Mouse (Mus musculus) lung, postnatal 25 days (tissue): ENCODE measurements at regions not wholly inside any gene's neighbourhood (a gene's known extent, or its start where the extent isn't known, plus 50 kb on each side); places are given as distances from the start of the nearest gene placed in this dataset.

Source experiments
- DNase-seq: peaks from one replicate; pipeline ENCODE4 v3.0.0; 2022; ENCODE audit warnings: low spot score

DNA sequence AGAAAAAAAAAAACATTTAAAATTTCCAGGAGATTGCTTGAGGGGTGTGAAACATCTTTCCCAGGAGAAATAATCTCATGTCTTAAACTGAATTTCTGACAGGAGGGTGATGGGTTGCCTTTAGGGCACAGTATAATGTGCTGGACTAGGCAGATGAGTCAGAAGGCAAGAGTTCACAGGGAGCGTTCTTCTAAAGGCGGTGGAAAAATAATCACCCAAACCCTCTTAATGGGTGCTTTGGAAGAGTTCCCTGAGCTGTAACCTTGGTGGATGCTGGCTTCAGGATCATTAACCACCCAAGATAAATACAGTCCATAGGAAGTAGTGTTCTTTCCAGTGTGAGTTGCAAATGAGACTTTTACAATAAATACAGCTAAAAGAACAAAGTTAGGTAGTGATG is 378.8 kb downstream of the Fam198b start:
- DNase-seq, result no peak

DNA sequence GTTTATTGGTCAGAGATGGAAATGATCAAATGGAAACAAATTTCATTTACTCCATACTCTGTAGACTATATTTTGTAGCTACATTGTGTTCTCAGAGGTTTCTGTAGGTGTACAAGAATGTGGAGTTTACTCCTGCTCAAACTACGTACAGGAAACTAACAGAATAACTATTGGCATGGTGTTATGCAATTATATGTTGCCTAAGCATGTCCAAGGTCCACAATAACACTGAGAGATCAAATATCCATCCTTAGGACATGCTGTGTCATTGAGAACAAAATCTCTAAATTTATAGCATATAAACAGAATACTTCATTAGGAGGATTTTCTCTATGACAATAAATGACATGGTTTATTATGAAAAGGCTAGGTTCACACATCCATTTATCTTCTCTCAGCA is 400.3 kb downstream of the Fam198b start:
- no peak for DNase-seq

DNA sequence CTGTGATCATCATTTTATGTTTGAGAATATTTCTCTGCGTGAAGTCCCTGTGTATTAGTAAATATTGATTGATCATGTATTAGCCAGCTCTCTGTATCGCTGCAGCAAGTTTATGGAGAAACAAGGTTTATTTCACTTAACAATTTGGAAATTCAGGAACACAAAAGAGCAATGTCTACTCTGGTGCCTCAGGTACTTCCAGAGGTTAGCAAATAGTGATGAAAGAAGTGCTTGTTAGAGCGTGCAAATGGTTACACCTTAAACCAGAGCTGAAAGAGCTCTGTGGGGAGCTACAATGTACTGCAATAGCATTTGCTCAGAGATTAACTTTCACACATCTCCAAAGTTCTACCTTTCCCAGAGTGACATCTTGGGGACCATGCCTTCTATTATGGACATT is 400.9 kb downstream of the Fam198b start:
- no peak for DNase-seq

DNA sequence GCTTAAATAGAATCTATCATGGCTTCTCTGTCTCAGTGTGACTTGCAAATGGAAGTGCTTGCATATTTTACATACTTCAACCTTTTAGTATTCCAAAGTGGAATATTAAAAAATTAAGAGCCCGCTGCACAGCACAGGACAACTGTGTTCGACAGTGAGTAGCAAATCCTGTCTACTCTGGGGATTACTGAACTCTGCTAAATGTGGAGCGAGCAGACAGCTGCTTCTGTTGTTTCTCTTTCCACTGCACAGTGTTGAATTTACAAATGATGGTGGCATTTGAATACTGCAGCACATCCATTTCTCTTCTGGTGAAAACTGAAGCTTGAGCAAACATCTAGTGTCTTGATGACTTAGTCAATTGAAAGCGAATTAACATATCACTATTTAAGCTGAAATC is 409.2 kb downstream of the Fam198b start:
- DNase-seq, result no peak

DNA sequence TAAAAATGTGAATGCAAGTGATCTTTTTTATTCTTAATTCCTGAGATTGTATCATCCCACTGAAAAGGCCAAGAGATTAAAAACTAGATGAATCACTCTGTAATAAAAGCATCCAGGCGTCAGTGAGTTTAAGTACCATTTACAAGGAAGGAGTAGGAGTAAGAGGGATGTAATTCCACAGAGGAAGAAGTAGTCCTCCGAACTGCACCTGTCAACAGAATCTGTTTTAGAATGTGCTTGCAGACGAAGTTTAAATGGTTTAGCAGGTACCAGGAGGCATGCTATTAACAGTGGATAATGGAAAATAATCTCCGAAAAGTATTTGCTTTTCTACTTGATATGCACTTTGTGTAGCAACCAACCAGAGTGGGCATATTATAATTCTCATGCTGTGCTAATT is 423.3 kb downstream of the Fam198b start:
- DNase-seq, result no peak

DNA sequence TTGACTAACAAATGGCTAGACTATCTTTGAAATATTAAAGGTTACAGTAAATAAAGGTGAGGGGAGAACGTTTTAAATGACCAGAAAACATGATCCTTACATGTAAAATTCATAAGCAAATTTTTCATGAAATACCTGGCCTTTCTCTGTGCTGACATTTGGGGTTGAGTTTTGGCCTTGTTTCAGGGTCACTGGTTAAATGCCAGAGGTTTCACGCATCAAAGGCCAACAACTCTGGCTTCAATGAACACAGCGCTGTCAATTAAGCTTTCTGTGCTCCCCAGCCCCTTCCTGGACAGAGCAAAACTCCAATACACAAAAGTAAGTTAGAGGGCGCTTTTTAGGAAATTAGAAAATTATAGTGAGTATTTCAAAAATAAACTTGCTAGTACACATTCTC is 425.6 kb downstream of the Fam198b start:
- DNase-seq, result no peak

DNA sequence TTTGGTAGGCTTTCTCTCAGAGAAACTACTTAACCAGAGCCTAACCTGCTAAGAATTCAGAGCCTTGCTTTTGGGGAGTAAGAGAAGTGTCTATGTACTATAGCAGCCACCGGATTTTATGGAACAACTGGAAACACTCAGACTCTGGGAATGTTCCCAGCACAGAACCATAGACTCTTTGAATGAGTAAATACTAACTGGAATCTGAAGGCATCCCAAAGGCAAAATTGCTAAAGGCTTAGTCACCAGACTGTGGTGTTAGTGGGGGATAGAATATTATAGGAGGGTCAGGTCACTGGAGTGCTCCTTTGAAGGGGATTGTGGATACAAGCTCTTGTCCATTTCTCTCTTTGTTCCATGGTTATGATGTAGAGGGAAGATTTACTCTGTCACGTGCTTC is 427.4 kb downstream of the Fam198b start:
- DNase-seq, result no peak

DNA sequence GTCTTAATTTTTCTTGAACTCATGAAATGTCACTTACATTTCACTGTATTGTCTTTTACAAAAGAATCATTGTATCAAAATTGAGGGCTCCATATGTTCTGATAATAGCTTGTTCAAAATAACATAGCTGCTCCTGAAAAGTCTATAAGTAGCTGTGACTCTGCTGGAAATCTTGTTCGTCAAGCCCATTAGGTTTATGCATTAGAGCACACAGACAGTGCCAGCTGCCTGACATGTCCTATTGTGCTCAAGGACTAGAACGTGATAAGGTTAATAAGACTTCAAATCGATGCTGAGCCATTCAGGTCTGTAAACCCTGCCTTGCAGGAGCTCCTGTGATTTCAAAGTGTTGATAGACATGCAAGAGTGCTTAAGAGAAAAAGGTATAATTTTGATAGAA is 438.0 kb downstream of the Fam198b start:
- no peak for DNase-seq

DNA sequence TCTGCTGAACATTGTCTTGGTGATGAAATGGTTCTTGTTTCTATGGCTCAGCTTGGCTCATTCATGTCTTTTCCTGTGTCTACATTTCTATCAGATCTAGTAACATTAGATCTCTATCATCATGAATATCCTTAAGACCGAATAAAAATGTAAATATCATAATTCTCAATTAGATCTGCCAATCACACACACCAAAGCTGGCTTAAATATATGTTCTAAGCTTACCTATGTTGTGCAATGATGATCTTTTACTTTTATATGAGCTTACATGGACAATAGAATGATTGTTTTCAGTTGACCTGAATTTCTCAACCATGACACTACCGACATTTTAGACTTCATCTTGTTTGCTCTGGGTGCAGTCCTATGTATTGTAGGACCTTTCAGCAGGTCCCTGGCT is 440.4 kb downstream of the Fam198b start:
- DNase-seq, result no peak

DNA sequence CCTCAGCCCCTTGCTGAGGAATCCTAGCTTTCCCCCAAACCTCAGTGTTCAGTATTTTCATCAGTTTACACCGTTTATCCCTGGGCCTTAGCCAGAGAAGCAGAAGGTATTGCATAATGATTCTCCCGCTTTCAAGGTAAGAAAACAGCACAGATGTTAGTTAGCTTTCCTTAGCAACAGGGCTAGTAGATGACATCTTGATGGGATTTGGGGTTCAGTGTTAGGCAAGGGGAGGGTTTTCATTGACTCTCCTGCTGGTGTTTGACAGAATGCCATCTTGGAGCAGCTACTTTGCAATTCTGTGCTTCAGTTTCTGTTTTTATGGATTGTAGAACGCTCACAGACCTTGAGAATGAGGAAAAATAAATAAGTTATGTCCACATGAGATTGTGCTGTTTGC is 447.4 kb downstream of the Fam198b start:
- no peak for DNase-seq

DNA sequence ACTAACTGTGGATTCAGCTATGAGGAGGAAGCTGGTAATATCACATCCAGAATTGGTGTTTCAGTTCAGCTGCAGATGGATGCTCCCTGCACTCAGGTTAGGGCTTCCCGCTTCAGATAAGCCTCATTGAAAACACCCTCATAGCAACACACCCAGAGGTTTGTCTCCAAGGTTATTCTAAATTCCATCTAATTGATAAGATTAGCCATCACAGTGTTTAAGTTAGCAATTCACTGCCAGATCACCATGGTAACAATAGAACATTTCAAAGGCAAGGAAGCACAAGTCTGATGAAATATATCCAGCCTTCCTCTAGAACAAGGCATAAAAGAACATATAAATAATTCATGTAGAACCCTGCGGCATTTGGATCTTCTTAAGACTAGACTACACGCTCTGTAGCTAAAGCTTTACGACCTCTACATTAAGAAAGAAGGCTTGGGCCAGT is 450.1 kb downstream of the Fam198b start:
- no peak for DNase-seq

DNA sequence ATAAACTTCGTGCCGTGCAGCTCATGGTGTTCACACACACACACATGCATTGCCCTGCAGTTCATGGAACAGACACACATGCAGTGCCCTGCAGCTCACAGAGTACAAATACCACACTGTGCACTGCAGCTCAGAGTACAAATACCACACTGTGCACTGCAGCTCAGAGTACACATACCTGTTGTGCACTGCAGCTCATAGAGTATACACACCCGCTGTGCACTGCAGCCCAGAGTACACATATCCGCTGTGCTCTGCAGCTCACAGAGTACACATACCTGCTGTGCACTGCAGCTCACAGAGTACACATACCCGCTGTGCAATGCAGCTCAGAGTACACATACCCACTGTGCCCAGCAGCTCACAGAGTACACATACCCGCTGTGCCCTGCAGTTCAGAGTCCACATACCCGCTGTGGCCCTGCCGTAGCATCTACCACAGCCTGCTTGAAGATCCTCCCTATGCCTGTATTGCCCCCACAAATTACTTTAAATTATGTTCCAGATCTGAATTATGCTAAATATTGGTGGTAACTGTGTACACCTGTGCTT is 451.9 kb downstream of the Fam198b start:
- no peak for DNase-seq

DNA sequence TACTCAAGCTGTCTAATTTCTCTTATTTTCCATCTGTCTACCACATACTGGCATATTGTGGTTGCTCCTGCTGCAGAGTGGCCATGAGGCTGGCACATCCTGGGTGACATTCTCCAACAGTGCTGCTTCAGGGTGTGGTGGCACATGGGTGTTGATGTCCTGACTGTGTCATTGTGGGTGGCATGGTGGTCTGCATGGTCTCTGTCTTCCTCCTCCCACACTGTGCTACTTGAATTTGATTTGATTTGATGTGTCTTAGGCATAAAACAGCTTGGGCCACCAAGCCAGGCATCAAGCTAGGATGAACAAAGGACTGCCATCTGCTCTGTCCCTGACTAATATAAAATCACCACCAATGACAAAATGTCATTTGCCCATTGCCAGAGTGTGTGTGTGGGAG is 434.7 kb downstream of the Gria2 start:
- DNase-seq, result no peak

DNA sequence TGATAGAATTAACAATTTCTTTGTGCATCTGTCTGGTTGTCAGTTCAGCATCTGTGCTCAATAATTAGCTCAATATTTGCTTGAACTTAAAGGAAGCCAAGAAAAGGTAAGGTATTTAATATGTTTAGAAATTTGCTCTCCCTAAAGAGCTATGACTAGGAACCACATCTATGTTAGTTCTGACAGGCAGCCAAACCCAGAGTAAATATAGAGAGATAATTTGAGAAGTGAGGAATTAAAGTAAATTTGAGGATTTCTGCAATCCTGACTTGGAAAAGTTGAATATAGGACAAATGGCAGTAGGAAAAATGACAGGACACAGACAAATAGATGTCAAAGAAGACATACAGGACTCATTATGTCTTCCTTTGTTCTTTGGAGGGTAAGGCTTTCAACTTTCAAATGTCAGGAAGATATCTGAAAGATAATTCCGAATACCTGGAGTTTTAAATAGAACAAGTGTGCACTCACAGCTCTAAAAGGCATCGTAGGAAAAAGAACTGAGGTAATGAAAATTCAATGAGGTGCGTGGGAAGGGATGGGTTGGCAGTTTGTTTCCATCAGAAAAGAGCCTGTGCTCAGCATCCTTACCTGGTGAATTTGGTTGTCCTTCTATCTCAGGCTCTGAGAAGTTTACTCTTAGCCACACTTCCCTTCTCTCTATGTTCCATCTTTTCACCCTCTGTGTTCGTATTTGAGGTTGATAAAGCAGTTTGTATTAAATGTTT is 433.3 kb downstream of the Gria2 start:
- DNase-seq, result no peak

DNA sequence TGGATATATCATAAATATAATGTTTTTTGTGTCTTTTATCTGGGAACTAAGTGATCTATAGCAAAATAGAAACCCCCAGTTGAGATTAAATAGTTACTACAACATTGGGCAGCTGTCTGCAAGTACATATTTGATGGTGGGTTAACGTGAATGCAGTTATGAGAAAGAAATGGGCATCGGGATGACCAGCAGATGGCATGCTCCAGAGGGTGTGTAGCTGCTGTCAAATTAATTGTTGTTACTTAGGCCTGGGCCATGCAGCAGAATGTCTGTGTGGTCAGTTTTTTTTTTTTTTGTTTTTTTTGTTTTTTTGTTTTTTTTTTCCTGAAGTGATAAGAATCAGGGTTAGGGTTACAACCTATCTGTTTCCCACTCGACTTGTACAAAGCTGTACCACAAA is 430.2 kb downstream of the Gria2 start:
- DNase-seq, result no peak

DNA sequence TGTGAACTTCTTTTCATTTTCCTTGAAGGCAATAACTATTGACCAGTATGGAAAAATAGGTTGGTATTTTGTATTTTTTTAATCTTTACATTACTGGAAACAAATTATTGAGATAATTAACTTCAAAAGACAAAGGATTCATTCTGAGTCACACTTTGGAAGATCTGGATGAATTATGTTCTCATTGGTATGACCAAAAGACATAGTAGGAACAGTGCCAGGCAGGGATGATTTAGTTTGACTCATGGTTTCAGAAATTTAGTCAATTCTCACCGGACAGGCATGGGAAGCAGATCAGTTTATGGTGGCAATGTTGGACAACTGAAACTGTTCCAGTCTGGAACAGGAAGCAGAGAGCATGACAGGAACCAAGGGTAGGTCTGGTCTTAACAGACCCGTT is 416.6 kb downstream of the Gria2 start:
- no peak for DNase-seq

DNA sequence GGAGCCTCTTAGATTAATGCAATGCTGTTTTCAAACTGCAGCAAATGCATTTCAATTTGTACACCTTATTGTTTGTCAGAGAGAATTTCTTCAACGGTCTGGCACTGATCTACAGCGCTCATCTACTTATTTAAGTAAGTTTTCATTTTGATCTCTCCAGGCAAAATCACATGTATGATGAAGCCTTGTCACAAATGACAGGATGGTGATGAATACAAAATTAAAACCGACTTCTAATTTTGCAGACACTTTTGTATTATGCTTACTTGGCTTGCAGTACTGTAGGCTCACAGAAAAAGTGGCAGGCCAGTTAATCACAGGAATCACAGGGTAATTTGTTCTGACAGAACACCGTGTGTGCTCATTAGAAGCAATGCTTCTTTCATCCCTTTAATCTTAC is 406.4 kb downstream of the Gria2 start:
- DNase-seq, result no peak

DNA sequence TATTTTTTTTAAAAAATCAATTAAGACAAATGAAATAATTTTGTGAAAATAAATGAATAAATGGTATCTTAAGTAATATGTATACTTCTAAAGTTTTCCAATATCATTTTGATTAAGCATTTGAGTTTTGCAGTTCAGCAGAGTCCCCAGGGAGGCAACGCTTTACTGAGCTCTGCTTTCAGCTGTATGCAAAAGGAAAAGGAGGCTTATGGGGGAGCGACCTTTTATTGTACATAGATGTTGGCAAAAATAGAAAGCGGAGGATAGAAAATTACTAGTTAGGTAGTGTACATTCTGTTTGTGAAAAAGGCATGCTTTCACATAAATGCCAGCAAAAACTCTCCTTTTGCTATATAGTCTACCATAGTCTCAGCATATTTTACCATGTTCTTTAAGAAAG is 382.2 kb downstream of the Gria2 start:
- DNase-seq, result no peak

DNA sequence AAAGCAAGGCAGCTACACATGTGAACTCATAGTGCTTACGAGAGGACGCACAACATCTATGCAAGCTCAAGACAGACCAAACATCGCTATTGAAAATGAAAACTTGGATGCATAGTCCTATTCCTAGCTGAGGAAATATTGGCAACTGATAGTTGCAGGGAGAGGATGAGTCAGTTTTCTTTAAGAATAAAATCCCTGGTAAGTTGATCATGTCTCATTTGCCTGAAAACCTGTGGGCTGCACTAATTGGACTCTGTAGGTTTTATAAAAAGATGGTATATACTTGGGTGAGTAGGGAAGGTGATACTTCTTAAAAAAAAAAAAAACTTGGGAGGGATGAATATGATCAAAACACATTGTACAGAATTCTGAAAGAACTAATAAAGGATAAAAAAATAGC is 381.2 kb downstream of the Gria2 start:
- no peak for DNase-seq

DNA sequence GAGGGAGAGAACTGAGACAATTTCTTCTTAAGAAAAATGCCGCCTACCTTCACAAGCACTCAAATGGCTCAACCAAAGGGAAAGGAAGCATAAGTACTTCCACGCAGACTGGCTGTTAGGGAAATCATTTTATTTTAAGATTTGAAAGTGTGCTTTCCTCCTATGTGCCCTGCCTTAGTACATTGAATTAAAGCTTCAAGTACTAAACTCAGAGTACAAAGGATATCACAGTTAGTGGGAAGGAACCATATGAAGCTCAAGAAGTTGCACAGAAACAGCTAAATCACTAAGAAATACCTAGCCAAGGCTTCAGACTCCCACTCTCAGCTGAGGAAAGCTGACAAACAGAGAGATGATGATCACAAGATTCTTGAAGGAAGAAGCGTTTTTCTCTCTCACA is 380.5 kb downstream of the Gria2 start:
- no peak for DNase-seq

DNA sequence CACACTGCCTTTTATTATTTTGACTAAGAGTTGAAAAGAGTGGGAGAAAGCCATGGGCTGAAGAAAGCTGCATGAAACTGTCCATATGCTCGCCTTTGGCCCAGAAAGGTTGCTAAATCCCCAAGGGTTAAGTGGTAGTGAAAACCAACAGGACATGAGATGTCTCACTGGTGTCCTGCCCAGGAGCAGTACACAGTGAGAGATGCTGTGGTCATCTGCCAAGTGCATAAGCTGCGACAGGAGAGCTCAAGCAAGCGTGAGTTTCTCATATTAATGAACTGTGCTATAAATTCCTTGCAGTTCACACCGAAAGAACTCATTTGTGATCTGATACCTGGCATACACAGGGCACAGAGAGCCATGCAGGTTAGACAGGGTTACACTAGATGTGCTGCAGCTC is 380.0 kb downstream of the Gria2 start:
- no peak for DNase-seq
